ENCODE assay signal across 7 mouse cellular contexts in genomic region chr1:95664969-95665702, GRCm38 (mm10). TPM values are rescaled to one million over a fixed set of nuclear protein-coding genes. Genes with fewer than 3 reads are reported as not detected.
DNase-seq lines count a peak whose midpoint lies in the region; ATAC-seq and TF ChIP-seq lines count a peak whose summit lies in the region.

No protein-coding gene starts in this region.

- peak; percentile 36 for DNase-seq in testis, postnatal 10 days (ENCODE audit: low spot score)
- DNase-seq in testis, postnatal 14 days (ENCODE audit: low spot score), result no peak
- DNase-seq in heart, postnatal 25 days (ENCODE audit: low spot score), result peak; percentile 1
- peak; percentile 39 for DNase-seq in limb, embryonic 11.5 days (ENCODE audit: low spot score)
- peak; percentile 48 for DNase-seq in midbrain, postnatal 0 days (ENCODE audit: low spot score)

- 12% methylated on average over 21 of the region's 22 CpGs for WGBS in embryonic facial prominence, embryonic 12.5 days
- WGBS in limb, embryonic 11.5 days, result 19% methylated on average over 22 of the region's 22 CpGs
- 8% methylated on average over 22 of the region's 22 CpGs for WGBS in midbrain, postnatal 0 days
- WGBS in stomach, embryonic 16.5 days, result 16% methylated on average over 21 of the region's 22 CpGs

- no peak; the same call in 1 of the 2 replicates for ATAC-seq in embryonic facial prominence, embryonic 12.5 days (ENCODE audit: insufficient number of reproducible peaks, insufficient read depth, low FRiP score, low TSS enrichment)
- no peak for ATAC-seq in limb, embryonic 11.5 days (ENCODE audit: insufficient number of reproducible peaks, low FRiP score, low TSS enrichment, low read depth)
- peak; percentile 38; the same call in 1 of the 2 replicates for ATAC-seq in midbrain, postnatal 0 days (ENCODE audit: low FRiP score)
- no peak; the same call in 1 of the 2 replicates for ATAC-seq in stomach, embryonic 16.5 days (ENCODE audit: insufficient read depth, low FRiP score)

- no peaks in the 10 kb centered on the region for H3K27me3 ChIP-seq in embryonic facial prominence, embryonic 12.5 days
- 0 out of 2 replicates have a peak, but pooled peaks cover 5% of the 10 kb centered on the region for H3K27me3 ChIP-seq in limb, embryonic 11.5 days (ENCODE audit: control insufficient read depth, insufficient read depth, low read length)
- no peaks in the 10 kb centered on the region for H3K27me3 ChIP-seq in midbrain, postnatal 0 days (ENCODE audit: insufficient read depth, low read length)
- H3K27me3 ChIP-seq in stomach, embryonic 16.5 days (ENCODE audit: control insufficient read depth, insufficient read depth, low read length), result no peaks in the 10 kb centered on the region

- no peaks in the 10 kb centered on the region for H3K9me3 ChIP-seq in embryonic facial prominence, embryonic 12.5 days
- no peaks in the 10 kb centered on the region for H3K9me3 ChIP-seq in limb, embryonic 11.5 days (ENCODE audit: control insufficient read depth, low read length)
- no peaks in the 10 kb centered on the region for H3K9me3 ChIP-seq in midbrain, postnatal 0 days (ENCODE audit: low read length)
- H3K9me3 ChIP-seq in stomach, embryonic 16.5 days (replicated peaks; ENCODE audit: control insufficient read depth, low read length), result no peaks in the 10 kb centered on the region

- H3K36me3 ChIP-seq in embryonic facial prominence, embryonic 12.5 days, result no peaks in the 10 kb centered on the region
- H3K36me3 ChIP-seq in limb, embryonic 11.5 days (ENCODE audit: control insufficient read depth, insufficient read depth, low read length), result no peaks in the 10 kb centered on the region
- no peaks in the 10 kb centered on the region for H3K36me3 ChIP-seq in midbrain, postnatal 0 days (ENCODE audit: insufficient read depth, low read length)
- H3K36me3 ChIP-seq in stomach, embryonic 16.5 days (ENCODE audit: control insufficient read depth, insufficient read depth, low read length), result no peaks in the 10 kb centered on the region

- H3K9ac ChIP-seq in embryonic facial prominence, embryonic 12.5 days, result peak overlapping the region; percentile 21
- peak overlapping the region; percentile 17; the same call in 1 of the 2 replicates for H3K9ac ChIP-seq in limb, embryonic 11.5 days (ENCODE audit: low read length)
- peak overlapping the region; percentile 82 for H3K9ac ChIP-seq in midbrain, postnatal 0 days (replicated peaks; ENCODE audit: low read length, poor library complexity, severe bottlenecking)
- peak overlapping the region; percentile 51; the same call in 1 of the 2 replicates for H3K9ac ChIP-seq in stomach, embryonic 16.5 days (ENCODE audit: low read length)

- no peak overlapping the region; the same call in 1 of the 2 replicates for H3K27ac ChIP-seq in embryonic facial prominence, embryonic 12.5 days
- no peak overlapping the region for H3K27ac ChIP-seq in limb, embryonic 11.5 days (replicated peaks; ENCODE audit: low read depth, low read length)
- H3K27ac ChIP-seq in midbrain, postnatal 0 days (ENCODE audit: low read depth, low read length), result peak overlapping the region; percentile 92
- H3K27ac ChIP-seq in stomach, embryonic 16.5 days (ENCODE audit: low read length), result no peak overlapping the region

- H3K4me2 ChIP-seq in embryonic facial prominence, embryonic 12.5 days (replicated peaks), result peak overlapping the region; percentile 76
- H3K4me2 ChIP-seq in limb, embryonic 11.5 days (ENCODE audit: low read depth, severe bottlenecking), result peak overlapping the region; percentile 83
- H3K4me2 ChIP-seq in midbrain, postnatal 0 days (ENCODE audit: low read depth, low read length, poor library complexity, severe bottlenecking), result peak overlapping the region; percentile 51
- H3K4me2 ChIP-seq in stomach, embryonic 16.5 days (ENCODE audit: low read depth, low read length), result peak overlapping the region; percentile 81

- no peaks in the 10 kb centered on the region for H3K4me1 ChIP-seq in embryonic facial prominence, embryonic 12.5 days
- H3K4me1 ChIP-seq in limb, embryonic 11.5 days (ENCODE audit: control insufficient read depth, insufficient read depth, low read length), result no peaks in the 10 kb centered on the region
- no peaks in the 10 kb centered on the region for H3K4me1 ChIP-seq in midbrain, postnatal 0 days (ENCODE audit: insufficient read depth, low read length)
- peaks cover 5% of the 10 kb centered on the region; the same call in 1 of the 2 replicates for H3K4me1 ChIP-seq in stomach, embryonic 16.5 days (ENCODE audit: control insufficient read depth, insufficient read depth, low read length)

- no peak for TF ChIP-seq CTCF in midbrain, postnatal 0 days (IDR thresholded peaks at IDR 0.05)

- intact Hi-C loops in heart, postnatal 25 days (cut with DNase I), result loop anchor here (2.0 to 5.0 kb wide), 5 partner anchors 46 to 348 kb away; no protein-coding TSS in a partner anchor

- H3K4me3 ChIP-seq in embryonic facial prominence, embryonic 12.5 days, result peak overlapping the region; percentile 53
- H3K4me3 ChIP-seq in limb, embryonic 11.5 days (ENCODE audit: low read depth, low read length), result peak overlapping the region; percentile 14
- H3K4me3 ChIP-seq in midbrain, postnatal 0 days (ENCODE audit: low read depth, low read length), result peak overlapping the region; percentile 48
- H3K4me3 ChIP-seq in stomach, embryonic 16.5 days (replicated peaks; ENCODE audit: low read length), result peak overlapping the region; percentile 64

RNA-seq across cellular contexts. Expression of gene St8sia4, which starts 2.2 kb away (rescaled TPM):
- polyA plus RNA-seq in embryonic facial prominence, embryonic 12.5 days (2016; fragmentation: Nextera tagmentation; extraction: Ambion mirVana), result 6.2 and 6.9 TPM in 2 replicates
- total RNA-seq in heart, postnatal 25 days (2021), result 10 to 100 TPM in 1 of 2 experiments, 1 to 10 TPM in 1; 8.1 to 10.0 TPM
- polyA plus RNA-seq in limb, embryonic 11.5 days (2014; fragmentation: Nextera tagmentation; extraction: Ambion mirVana), result 2.9 and 4.1 TPM in 2 replicates
- total RNA-seq in midbrain, postnatal 0 days (2014; rRNA removed), result 60.5 and 69.1 TPM in 2 replicates
- 19.9 and 20.1 TPM in 2 replicates for polyA plus RNA-seq in midbrain, postnatal 0 days (2015; fragmentation: Nextera tagmentation; extraction: Ambion mirVana)
- polyA plus RNA-seq in stomach, embryonic 16.5 days (2015; fragmentation: Nextera tagmentation; extraction: Ambion mirVana), result 5.4 and 6.3 TPM in 2 replicates

Comparison
In these comparisons a context has a peak if more than half of its experiments do, and no peak if none do; other contexts are left out.
1. H3K4me3 ChIP-seq: peak in every context shown above with its lines; median percentile 64 in stomach, embryonic 16.5 days; 53 in embryonic facial prominence, embryonic 12.5 days; 48 in midbrain, postnatal 0 days; 14 in limb, embryonic 11.5 days.
2. H3K9ac ChIP-seq: peak in every context shown above with its lines; median percentile 82 in midbrain, postnatal 0 days; 51 in stomach, embryonic 16.5 days; 21 in embryonic facial prominence, embryonic 12.5 days; 17 in limb, embryonic 11.5 days.